ENCODE assay signal across 8 mouse cellular contexts in the genomic region with DNA sequence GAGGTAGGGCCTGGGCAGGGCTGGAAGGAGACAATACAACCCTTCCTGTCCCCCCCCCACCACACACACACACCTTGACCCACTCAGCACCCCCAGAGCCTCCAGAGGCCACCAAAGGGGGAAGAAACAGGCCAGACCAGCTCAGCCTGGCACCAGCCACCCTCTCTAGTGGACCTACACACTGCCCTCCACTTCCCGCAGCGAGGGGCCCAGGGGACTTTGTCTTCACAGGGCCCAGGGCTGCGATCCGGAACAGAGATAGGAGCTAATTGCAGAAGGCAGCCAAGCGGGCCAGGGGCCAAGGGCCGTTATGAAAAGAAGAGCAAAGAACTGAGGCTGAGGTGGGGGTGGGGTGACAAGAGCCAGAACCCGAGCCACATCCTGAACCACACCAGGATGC. TPM values are rescaled to one million over a fixed set of nuclear protein-coding genes. Genes with fewer than 3 reads are reported as not detected.
A peak's percentile ranks its signal among the peaks of the same experiment; 100 is the strongest.
DNase-seq lines count a peak whose midpoint lies in the region; ATAC-seq and TF ChIP-seq lines count a peak whose summit lies in the region.

No protein-coding gene starts in this region.

- H3K4me3 ChIP-seq in hindbrain, embryonic 15.5 days: no peak overlapping the region
- H3K4me3 ChIP-seq in hindbrain, embryonic 14.5 days (replicated peaks; ENCODE audit: low read length): no peak overlapping the region
- H3K4me3 ChIP-seq in kidney, adult 2 months (ENCODE audit: insufficient read depth, low read depth, low read length): no peak overlapping the region
- H3K4me3 ChIP-seq in heart, embryonic 12.5 days: no peak overlapping the region

- WGBS in hindbrain, embryonic 15.5 days: 11% methylated on average over 7 of the region's 7 CpGs
- WGBS in hindbrain, embryonic 14.5 days: 12% methylated on average over 7 of the region's 7 CpGs
- 23% methylated on average over 7 of the region's 7 CpGs for WGBS in kidney, adult 2 months
- 12% methylated on average over 7 of the region's 7 CpGs for WGBS in heart, embryonic 12.5 days

- no peak for DNase-seq in hindbrain, embryonic 14.5 days (ENCODE audit: low spot score)
- DNase-seq in Muller cell, postnatal 12 days (ENCODE audit: inconsistent ontology term): peak; percentile 47
- DNase-seq in kidney, adult 2 months: peak; percentile 83
- peak; percentile 53 to 76 for DNase-seq in lung, postnatal 4 days
- no peak for DNase-seq in embryo, embryonic 10.5 days (ENCODE audit: low spot score)
- no peak for DNase-seq in left cerebral cortex, postnatal 36 days (ENCODE audit: low spot score in 2 of 2)

- H3K4me1 ChIP-seq in hindbrain, embryonic 15.5 days (replicated peaks): peaks cover 29% of the 10 kb centered on the region
- 0 out of 2 replicates have a peak, but pooled peaks cover 17% of the 10 kb centered on the region for H3K4me1 ChIP-seq in hindbrain, embryonic 14.5 days (replicated peaks; ENCODE audit: control insufficient read depth, insufficient read depth, low read length)
- H3K4me1 ChIP-seq in kidney, adult 2 months (ENCODE audit: control insufficient read depth, insufficient read depth, low read length): peaks cover 10% of the 10 kb centered on the region; the same call in 1 of the 2 replicates
- peaks cover 26% of the 10 kb centered on the region for H3K4me1 ChIP-seq in heart, embryonic 12.5 days (replicated peaks)

- no peak for TF ChIP-seq POLR2A in kidney, adult 2 months (IDR thresholded peaks at IDR 0.05; ENCODE audit: low read depth, low read length)

- no peak for TF ChIP-seq CTCF in kidney, adult 2 months (conservative IDR thresholded peaks at IDR 0.05; ENCODE audit: insufficient read depth, insufficient read length, low read depth, low read length)

- ATAC-seq in hindbrain, embryonic 15.5 days (ENCODE audit: low FRiP score, low read depth): no peak
- no peak for ATAC-seq in hindbrain, embryonic 14.5 days (ENCODE audit: low FRiP score)
- no peak for ATAC-seq in heart, embryonic 12.5 days (ENCODE audit: insufficient number of reproducible peaks, low FRiP score)

- no peak overlapping the region for H3K27ac ChIP-seq in hindbrain, embryonic 15.5 days (replicated peaks)
- H3K27ac ChIP-seq in hindbrain, embryonic 14.5 days: no peak overlapping the region
- H3K27ac ChIP-seq in kidney, adult 2 months (ENCODE audit: insufficient read depth, low read depth, low read length): no peak overlapping the region
- H3K27ac ChIP-seq in heart, embryonic 12.5 days (ENCODE audit: poor library complexity, severe bottlenecking): no peak overlapping the region

- no peaks in the 10 kb centered on the region; the same call in 1 of the 2 replicates for H3K27me3 ChIP-seq in hindbrain, embryonic 15.5 days
- peaks cover 11% of the 10 kb centered on the region; the same call in 1 of the 2 replicates for H3K27me3 ChIP-seq in hindbrain, embryonic 14.5 days (ENCODE audit: control insufficient read depth, insufficient read depth, low read length)
- no peaks in the 10 kb centered on the region for H3K27me3 ChIP-seq in kidney, adult 2 months (replicated peaks; ENCODE audit: control insufficient read depth, insufficient read depth, low read length)
- peaks cover 22% of the 10 kb centered on the region for H3K27me3 ChIP-seq in heart, embryonic 12.5 days (replicated peaks)

- intact Hi-C loops in left cerebral cortex, postnatal 36 days (cut with DNase I): no loop called here

- 0 out of 2 replicates have a peak overlapping the region, but pooled peaks have one; percentile 1 for H3K4me2 ChIP-seq in hindbrain, embryonic 15.5 days
- H3K4me2 ChIP-seq in hindbrain, embryonic 14.5 days (replicated peaks): no peak overlapping the region
- no peak overlapping the region for H3K4me2 ChIP-seq in heart, embryonic 12.5 days

- H3K36me3 ChIP-seq in hindbrain, embryonic 15.5 days: no peaks in the 10 kb centered on the region
- no peaks in the 10 kb centered on the region for H3K36me3 ChIP-seq in hindbrain, embryonic 14.5 days (replicated peaks; ENCODE audit: control insufficient read depth, insufficient read depth)
- H3K36me3 ChIP-seq in kidney, adult 2 months (ENCODE audit: control insufficient read depth, insufficient read depth, low read length): no peaks in the 10 kb centered on the region
- no peaks in the 10 kb centered on the region for H3K36me3 ChIP-seq in heart, embryonic 12.5 days

- H3K9me3 ChIP-seq in hindbrain, embryonic 15.5 days: no peaks in the 10 kb centered on the region
- H3K9me3 ChIP-seq in hindbrain, embryonic 14.5 days (ENCODE audit: control insufficient read depth, low read length): no peaks in the 10 kb centered on the region
- H3K9me3 ChIP-seq in heart, embryonic 12.5 days (replicated peaks): no peaks in the 10 kb centered on the region

- H3K9ac ChIP-seq in hindbrain, embryonic 15.5 days: no peak overlapping the region
- no peak overlapping the region for H3K9ac ChIP-seq in hindbrain, embryonic 14.5 days
- H3K9ac ChIP-seq in heart, embryonic 12.5 days: no peak overlapping the region

RNA-seq across cellular contexts. Expression of a gene that starts 2.8 kb away (rescaled TPM):
- polyA plus RNA-seq in hindbrain, embryonic 15.5 days (2015; fragmentation: Nextera tagmentation; extraction: Ambion mirVana): 16.0 and 17.1 TPM in 2 replicates
- 14.7 and 17.8 TPM in 2 replicates for polyA plus RNA-seq in hindbrain, embryonic 14.5 days (2014; fragmentation: Nextera tagmentation; extraction: Ambion mirVana)
- 21.9 and 23.2 TPM in 2 replicates for polyA plus RNA-seq in kidney, adult 2 months (2012; rRNA removed)
- 9.0 and 10.0 TPM in 2 replicates for polyA plus RNA-seq in heart, embryonic 12.5 days (2016; fragmentation: Nextera tagmentation; extraction: Ambion mirVana)
- 10 to 100 TPM in 1 of 2 experiments, 1 to 10 TPM in 1; 9.8 to 10.9 TPM for total RNA-seq in left cerebral cortex, postnatal 36 days (2021)

RNA-seq across cellular contexts. Expression of a gene that starts 50.2 kb away (rescaled TPM):
- polyA plus RNA-seq in hindbrain, embryonic 15.5 days (2015; fragmentation: Nextera tagmentation; extraction: Ambion mirVana): 564 and 566 TPM in 2 replicates
- polyA plus RNA-seq in hindbrain, embryonic 14.5 days (2014; fragmentation: Nextera tagmentation; extraction: Ambion mirVana): 267 and 288 TPM in 2 replicates
- polyA plus RNA-seq in kidney, adult 2 months (2012; rRNA removed): 204 and 218 TPM in 2 replicates
- polyA plus RNA-seq in heart, embryonic 12.5 days (2016; fragmentation: Nextera tagmentation; extraction: Ambion mirVana): 475 and 499 TPM in 2 replicates
- 100 to 1,000 TPM; 222 to 343 TPM for total RNA-seq in left cerebral cortex, postnatal 36 days (2021)

RNA-seq across cellular contexts. Expression of a gene that starts 50.5 kb away (rescaled TPM):
- polyA plus RNA-seq in hindbrain, embryonic 15.5 days (2015; fragmentation: Nextera tagmentation; extraction: Ambion mirVana): 44.3 and 44.4 TPM in 2 replicates
- polyA plus RNA-seq in hindbrain, embryonic 14.5 days (2014; fragmentation: Nextera tagmentation; extraction: Ambion mirVana): 39.7 and 44.5 TPM in 2 replicates
- polyA plus RNA-seq in kidney, adult 2 months (2012; rRNA removed): 26.4 and 35.6 TPM in 2 replicates
- 26.5 and 28.4 TPM in 2 replicates for polyA plus RNA-seq in heart, embryonic 12.5 days (2016; fragmentation: Nextera tagmentation; extraction: Ambion mirVana)
- 10 to 100 TPM; 22.2 to 26.2 TPM for total RNA-seq in left cerebral cortex, postnatal 36 days (2021)

Comparison
In these comparisons a context has a peak if more than half of its experiments do, and no peak if none do; other contexts are left out.
1. DNase-seq: peak in Muller cell, postnatal 12 days (single experiment), kidney, adult 2 months (single experiment) and lung, postnatal 4 days (2 of 2); none in hindbrain, embryonic 14.5 days (single experiment), embryo, embryonic 10.5 days (single experiment) and left cerebral cortex, postnatal 36 days (0 of 2).